Mouse (Mus musculus) CH12.LX (cell line): ENCODE data around the gene Rab5if. TPM values are rescaled to one million over a fixed set of nuclear protein-coding genes. Genes with fewer than 3 reads are reported as not detected.

Experiments used
- DNase-seq: peaks from one replicate; pipeline ENCODE4 v3.0.0-alpha.2; 2013; ENCODE audit errors: extremely low read depth
- H3K27ac ChIP-seq: 2 replicates; pipeline ENCODE4 v1.5.1; 2012; ENCODE audit warnings: low read depth, mild to moderate bottlenecking, control low read depth, moderate library complexity; ENCODE audit not compliant: insufficient read depth
- H3K27me3 ChIP-seq: replicated peaks from 2 replicates; pipeline ENCODE3; 2012; ENCODE audit warnings: inconsistent platforms
- H3K36me3 ChIP-seq, 2 experiments: replicated peaks in 1 of 2; 2 replicates each; pipeline versions ENCODE3 to v1.6.1; 2012; ENCODE audit warnings: inconsistent platforms in 1 of 2, low read length in 1 of 2, mild to moderate bottlenecking in 1 of 2, mixed read lengths in 1 of 2, moderate library complexity in 1 of 2; ENCODE audit not compliant: control insufficient read depth in 1 of 2, insufficient read depth in 1 of 2
- H3K4me1 ChIP-seq, 2 experiments: 2 replicates each; pipeline ENCODE4 v1.6.1; 2012; ENCODE audit warnings: inconsistent platforms in 1 of 2, moderate library complexity in 1 of 2; ENCODE audit not compliant: insufficient read depth in 2 of 2, control insufficient read depth in 1 of 2
- H3K4me2 ChIP-seq: 2 replicates; pipeline ENCODE4 v1.6.1; 2012; ENCODE audit warnings: low read depth, mild to moderate bottlenecking, control low read depth; ENCODE audit not compliant: poor library complexity, insufficient read depth, severe bottlenecking
- H3K4me3 ChIP-seq, 3 experiments: fragments of 150-350 bp in 1 of 3; sonication (generic) in 1 of 3; replicated peaks in 1 of 3; 2 replicates each; pipeline versions ENCODE3 to v1.5.1; 2011 to 2012; ENCODE audit warnings: low read depth in 2 of 3, low read length in 2 of 3, mild to moderate bottlenecking in 2 of 3, moderate library complexity in 2 of 3, control low read depth in 1 of 3, improper control_type of control experiment in 1 of 3, inconsistent platforms in 1 of 3, mixed read lengths in 1 of 3; ENCODE audit not compliant: poor library complexity in 1 of 3
- H3K79me2 ChIP-seq: replicated peaks from 2 replicates; pipeline ENCODE4 v1.6.1; 2012; ENCODE audit warnings: mild to moderate bottlenecking, moderate library complexity; ENCODE audit not compliant: control insufficient read depth, poor library complexity, insufficient read depth, severe bottlenecking; ENCODE audit errors: extremely low read depth
- H3K9ac ChIP-seq: 2 replicates; pipeline ENCODE4 v1.6.1; 2012; ENCODE audit warnings: low read depth, mild to moderate bottlenecking, control low read depth, moderate library complexity; ENCODE audit not compliant: insufficient read depth
- H3K9me3 ChIP-seq: replicated peaks from 2 replicates; pipeline ENCODE3; 2012; ENCODE audit warnings: low read length, inconsistent platforms, mixed read lengths
- BHLHE40 ChIP-seq: IDR thresholded peaks from 2 replicates; pipeline ENCODE4 v1.6.1; 2011; ENCODE audit warnings: mild to moderate bottlenecking, low read depth, low read length, improper control_type of control experiment
- CHD1 ChIP-seq: IDR thresholded peaks from 2 replicates; pipeline ENCODE4 v1.6.1; 2012; ENCODE audit warnings: low read depth, low read length, improper control_type of control experiment, inconsistent platforms
- CHD2 ChIP-seq: IDR thresholded peaks from 2 replicates; pipeline ENCODE4 v1.6.1; 2011; ENCODE audit warnings: low read length, improper control_type of control experiment
- E2F4 ChIP-seq: IDR thresholded peaks from 2 replicates; pipeline ENCODE4 v1.6.1; 2011; ENCODE audit warnings: low read depth, low read length, improper control_type of control experiment; ENCODE audit not compliant: insufficient replicate concordance
- ELF1 ChIP-seq: IDR thresholded peaks from 2 replicates; pipeline ENCODE4 v1.6.1; 2014; ENCODE audit warnings: low read depth, mild to moderate bottlenecking, inconsistent platforms, low read length, improper control_type of control experiment
- EP300 ChIP-seq: IDR thresholded peaks from 2 replicates; pipeline ENCODE4 v1.6.1; 2011; ENCODE audit warnings: low read length, improper control_type of control experiment
- ETS1 ChIP-seq: conservative IDR thresholded peaks from 2 replicates; pipeline ENCODE4 v1.6.1; 2012; ENCODE audit warnings: low read depth, mild to moderate bottlenecking, inconsistent platforms, low read length, improper control_type of control experiment, moderate library complexity
- IRF4 ChIP-seq: IDR thresholded peaks from 2 replicates; pipeline ENCODE4 v1.6.1; 2014; ENCODE audit warnings: low read depth, mild to moderate bottlenecking, inconsistent platforms, low read length, improper control_type of control experiment
- KAT2A ChIP-seq: IDR thresholded peaks from 2 replicates; pipeline ENCODE4 v1.6.1; 2012; ENCODE audit warnings: low read length, improper control_type of control experiment, inconsistent platforms; ENCODE audit not compliant: insufficient replicate concordance
- MXI1 ChIP-seq: IDR thresholded peaks from 2 replicates; pipeline ENCODE4 v1.6.1; 2011; ENCODE audit warnings: mild to moderate bottlenecking, low read depth, low read length, improper control_type of control experiment
- MYC ChIP-seq: IDR thresholded peaks from 2 replicates; pipeline ENCODE4 v1.6.1; 2011; ENCODE audit warnings: low read depth, mild to moderate bottlenecking, improper control_type of control experiment, low read length
- PAX5 ChIP-seq: IDR thresholded peaks from 2 replicates; pipeline ENCODE4 v1.6.1; 2012; ENCODE audit warnings: low read length, inconsistent platforms, mixed read lengths
- POLR2AphosphoS2 ChIP-seq: IDR thresholded peaks from 2 replicates; pipeline ENCODE4 v1.6.1; 2011; ENCODE audit warnings: low read depth, low read length, improper control_type of control experiment
- RAD21 ChIP-seq: IDR thresholded peaks from 2 replicates; pipeline ENCODE4 v1.6.1; 2011; ENCODE audit warnings: low read depth, mild to moderate bottlenecking, low read length, improper control_type of control experiment, moderate library complexity
- RCOR1 ChIP-seq: conservative IDR thresholded peaks from 2 replicates; pipeline ENCODE4 v1.6.1; 2012; ENCODE audit warnings: low read depth, mild to moderate bottlenecking, inconsistent platforms, low read length, improper control_type of control experiment
- UBTF ChIP-seq: IDR thresholded peaks from 2 replicates; pipeline ENCODE4 v1.6.1; 2012; ENCODE audit warnings: low read depth, mild to moderate bottlenecking, inconsistent platforms, low read length, improper control_type of control experiment, moderate library complexity
- USF1 ChIP-seq: IDR thresholded peaks from 2 replicates; pipeline ENCODE4 v1.6.1; 2014; ENCODE audit warnings: low read depth, mild to moderate bottlenecking, inconsistent platforms, low read length, improper control_type of control experiment
- ZMIZ1 ChIP-seq: IDR thresholded peaks from 2 replicates; pipeline ENCODE4 v1.6.1; 2012; ENCODE audit warnings: low read depth, mild to moderate bottlenecking, inconsistent platforms, low read length, improper control_type of control experiment
- dilution Hi-C: fragments of 300-500 bp; cut with MboI; formaldehyde crosslinking; loops from 2 replicates; pipeline ENCODE4 v1.14.3; 2020; ENCODE audit warnings: low sequenced_read_pairs; ENCODE audit not compliant: extremely low pct_unique_long_range_greater_than_20kb, extremely low pct_ligation_motif_present
- in situ Hi-C: fragments of 300-500 bp; cut with MboI; formaldehyde crosslinking; loops from 3 replicates; pipeline ENCODE4 v1.14.3; 2019; ENCODE audit warnings: low sequenced_read_pairs, low pct_ligation_motif_present, low pct_unique_long_range_greater_than_20kb, mixed read lengths
- polyA plus RNA-seq: library from polyadenylated mRNA; unstranded; fragments of >175 nt; gene quantifications from 2 replicates; pipeline ENCODE4 v1.2.1, GENCODE M21; 2012; ENCODE audit warnings: low read depth; ENCODE audit not compliant: insufficient read length
- total RNA-seq, 2 experiments: library from RNA; depleted of rRNA; stranded (reverse); fragments of 300-350 nt in 1 of 2; fragments of >200 nt in 1 of 2; gene quantifications; 2 replicates each; pipeline ENCODE4 v1.2.3; 2012 to 2014

Rab5if gene
- total and polyA plus RNA-seq, 3 experiments, result 111 to 205 (median 186) TPM

DNA sequence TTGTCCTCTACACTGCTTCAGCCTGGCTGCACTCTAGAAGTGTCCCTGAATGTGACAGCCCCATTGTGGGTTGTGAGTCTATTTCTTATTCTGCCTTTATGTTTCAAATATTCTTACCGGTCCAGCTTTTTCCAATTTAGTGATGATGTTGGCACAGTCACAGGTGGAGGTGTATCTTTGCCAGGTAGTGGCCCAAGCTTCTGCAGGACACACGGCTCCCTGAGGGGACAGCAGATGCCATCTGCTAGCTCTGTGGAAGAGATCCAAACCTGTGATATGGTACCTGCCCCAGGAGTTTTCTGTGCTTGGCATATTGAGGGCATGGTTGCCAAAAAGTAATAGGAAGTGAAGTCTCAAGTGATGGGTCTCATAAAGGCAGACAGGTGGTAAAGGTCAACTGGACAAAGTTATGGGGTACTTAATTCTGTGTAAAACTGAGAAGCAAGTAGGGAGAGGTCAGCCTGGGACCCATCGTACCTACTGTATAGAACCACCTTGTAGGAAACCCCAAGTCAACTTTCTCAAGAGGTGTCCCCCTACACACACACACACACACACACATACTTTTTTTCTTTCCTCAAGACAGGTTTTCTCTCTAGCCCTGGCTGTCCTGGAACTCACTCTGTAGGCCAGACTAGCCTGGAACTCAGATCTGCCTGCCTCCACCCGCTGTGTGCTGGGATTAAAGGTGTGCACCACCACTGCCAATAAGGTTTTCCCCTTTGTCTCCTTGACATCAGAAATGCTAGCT lies 12.0 kb downstream of the Rab5if start:
- in situ Hi-C loops (loop anchor here (5.0 to 25.0 kb wide), 2 partner anchors 122 to 212 kb away; partner anchors contain the start of genes Soga1 and Tldc2), dilution Hi-C loops (no loop called here)
- no peak for TF ChIP-seq POLR2AphosphoS2
- TF ChIP-seq MYC, result no peak
- no peak for TF ChIP-seq PAX5
- TF ChIP-seq RCOR1, result no peak
- TF ChIP-seq CHD1, result no peak
- H3K9ac ChIP-seq, result no peak overlapping the region
- H3K27me3 ChIP-seq, result no peaks in the 10 kb centered on the region
- no peak overlapping the region for H3K27ac ChIP-seq
- no peaks in the 10 kb centered on the region for H3K9me3 ChIP-seq
- H3K4me3 ChIP-seq, result no peak overlapping the region
- H3K4me2 ChIP-seq, result no peak overlapping the region
- peaks cover 4 to 21% of the 10 kb centered on the region in 2 experiments; a peak in 3 of 4 replicates for H3K4me1 ChIP-seq
- DNase-seq, result no peak
- H3K79me2 ChIP-seq, result no peaks in the 10 kb centered on the region
- H3K36me3 ChIP-seq, result peaks cover 34 to 60% of the 10 kb centered on the region in 2 experiments

DNA sequence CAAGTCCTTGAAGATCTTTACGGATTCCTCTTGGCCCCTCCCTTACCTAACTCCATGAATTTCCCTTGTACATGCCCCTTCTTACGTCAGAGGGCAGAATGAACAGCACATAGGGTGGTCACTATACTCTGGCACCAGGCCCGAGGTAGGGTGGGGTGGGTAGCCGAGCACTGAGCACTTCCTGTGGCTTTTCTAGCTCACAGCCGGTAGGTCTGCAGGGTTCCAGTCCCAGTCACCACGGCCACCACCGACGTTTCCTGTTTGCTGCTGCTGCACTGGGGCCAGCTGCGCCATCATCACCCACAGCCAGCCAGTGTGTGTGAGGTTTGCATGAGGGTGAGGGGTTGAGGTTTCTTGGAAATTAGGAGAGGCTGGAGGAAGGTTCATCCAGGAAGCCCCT lies 14.8 kb downstream of the Rab5if start:
- Histone ChIP-seq H3K9me3 (no peaks in the 10 kb centered on the region), H3K9ac (no peak overlapping the region), H3K27me3 (no peaks in the 10 kb centered on the region), H3K4me2 (no peak overlapping the region), H3K79me2 (no peaks in the 10 kb centered on the region), H3K27ac (no peak overlapping the region), H3K4me3 (no peak overlapping the region), H3K36me3 (peaks cover 18 to 32% of the 10 kb centered on the region in 2 experiments), H3K4me1 (peaks cover 7 to 32% of the 10 kb centered on the region in 2 experiments)
- DNase-seq, result peak; percentile 34
- dilution Hi-C loops (no loop called here), in situ Hi-C loops (loop anchor here (5.0 to 25.0 kb wide), 2 partner anchors 120 to 210 kb away; partner anchors contain the start of genes Soga1 and Tldc2)
- no peak for TF ChIP-seq USF1
- TF ChIP-seq ELF1, result no peak

DNA sequence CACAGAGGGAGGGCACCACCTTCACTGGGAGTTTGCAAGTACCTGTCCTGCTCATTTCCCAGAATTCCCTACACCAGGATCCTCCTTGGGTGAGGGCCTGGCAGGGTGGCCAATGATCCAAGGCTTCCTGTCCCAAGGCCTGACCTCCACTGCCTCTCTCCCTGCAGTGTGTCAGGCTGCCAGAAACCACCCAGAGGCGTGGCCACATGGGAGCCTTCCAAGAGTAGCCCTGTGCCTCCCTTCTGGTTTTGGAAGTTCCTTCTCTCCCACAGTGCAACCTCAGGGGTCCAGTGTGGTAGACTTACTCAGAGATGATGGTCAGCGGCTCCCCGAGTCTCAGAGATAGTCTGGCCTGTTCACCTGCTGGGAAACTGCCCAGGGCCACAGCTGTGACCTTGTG lies 16.6 kb downstream of the Rab5if start:
- Histone ChIP-seq H3K36me3 (peaks cover 1 to 14% of the 10 kb centered on the region in 2 experiments), H3K9me3 (no peaks in the 10 kb centered on the region), H3K9ac (no peak overlapping the region), H3K4me3 (no peak overlapping the region), H3K4me2 (no peak overlapping the region), H3K4me1 (peaks cover 7 to 36% of the 10 kb centered on the region in 2 experiments), H3K27ac (no peak overlapping the region), H3K79me2 (no peaks in the 10 kb centered on the region), H3K27me3 (no peaks in the 10 kb centered on the region)
- dilution Hi-C loops, result no loop called here
- in situ Hi-C loops, result loop anchor here (5.0 to 25.0 kb wide), 2 partner anchors 118 to 208 kb away; partner anchors contain the start of genes Soga1 and Tldc2
- TF ChIP-seq ETS1, result no peak
- TF ChIP-seq BHLHE40, result no peak
- TF ChIP-seq ZMIZ1, result no peak
- TF ChIP-seq MXI1, result no peak
- no peak for TF ChIP-seq CHD2
- no peak for TF ChIP-seq USF1
- no peak for TF ChIP-seq IRF4
- TF ChIP-seq UBTF, result no peak
- TF ChIP-seq ELF1, result no peak
- TF ChIP-seq RAD21, result no peak
- TF ChIP-seq E2F4, result no peak
- TF ChIP-seq KAT2A, result no peak
- no peak for TF ChIP-seq EP300
- no peak for DNase-seq
